Mouse (Mus musculus) small intestine, adult 2 months (tissue): ENCODE results near the gene Rbl2.

Source experiments
- CTCF ChIP-seq: fragments of 200-500 bp; IDR thresholded peaks from 2 replicates; pipeline ENCODE4 v1.5.1; 2012; ENCODE audit warnings: low read depth, mild to moderate bottlenecking, control low read depth, inconsistent platforms, low read length, moderate library complexity, mixed read lengths; ENCODE audit not compliant: insufficient replicate concordance, insufficient read length; ENCODE audit errors: extremely low read depth
- POLR2A ChIP-seq: fragments of 200-500 bp; IDR thresholded peaks from 2 replicates; pipeline ENCODE4 v1.6.1; 2012; ENCODE audit warnings: low read depth, mild to moderate bottlenecking, control low read depth, inconsistent platforms, low read length, moderate library complexity

GRCm38 (mm10) chr8:91114428-91114827, 44.6 kb downstream of the Rbl2 start:
- TF ChIP-seq POLR2A (no peak), CTCF (no peak)
